Mouse (Mus musculus) cerebellum, adult 9-10 months (tissue): ENCODE data around the gene Fhad1.

Experiments used
- DNase-seq: peaks from one replicate; pipeline ENCODE4 v3.0.0; 2022

The Fhad1 gene

DNA sequence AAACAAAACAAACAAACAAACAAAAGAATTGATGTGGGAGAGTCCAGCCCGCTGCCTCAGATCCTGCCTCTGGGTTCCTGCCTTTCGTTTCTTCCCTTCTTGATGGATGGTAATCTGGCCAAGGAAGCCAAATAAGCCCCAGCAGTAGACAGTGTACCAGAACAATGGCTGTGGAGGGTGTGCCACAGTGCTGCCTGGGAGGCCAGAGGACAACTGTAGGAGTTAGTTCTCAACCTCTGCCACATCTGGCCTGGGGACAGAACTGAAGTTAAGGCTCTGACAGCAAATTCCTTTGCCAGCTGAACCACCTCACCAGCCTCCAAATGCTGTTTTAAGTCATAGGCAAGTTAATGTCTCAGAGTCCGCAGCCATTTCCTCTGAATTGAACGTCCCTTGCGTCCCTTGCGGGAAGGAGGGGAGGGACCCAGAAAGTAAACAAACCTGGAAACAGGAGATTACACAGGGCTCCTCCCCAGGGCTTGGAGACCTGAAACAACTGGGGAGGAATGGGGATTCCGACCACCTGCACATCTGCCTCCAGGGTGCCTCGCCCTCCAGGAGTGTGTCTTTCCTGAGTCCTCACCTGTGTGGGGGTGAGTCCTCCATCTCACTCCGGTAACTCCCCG lies 133.5 kb downstream of the Fhad1 start:
- DNase-seq: no peak

DNA sequence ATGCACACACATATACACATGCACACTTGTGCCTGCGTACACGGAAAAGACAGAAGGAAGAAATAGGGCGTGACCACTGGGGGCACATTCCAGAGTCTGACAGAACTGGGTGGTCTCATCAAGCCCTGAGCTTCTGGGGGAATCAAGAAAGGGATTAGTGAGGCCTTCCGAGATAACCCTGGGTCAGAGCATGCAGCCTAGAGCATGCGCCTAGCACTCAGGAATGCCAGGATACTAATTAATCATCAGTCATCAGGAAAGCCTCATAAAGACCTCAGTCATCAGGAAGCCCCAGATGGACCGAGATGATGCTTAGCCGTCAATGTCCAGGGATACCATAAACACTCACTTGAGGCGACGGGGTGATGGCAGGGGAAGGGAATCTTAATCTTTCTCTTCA lies 135.0 kb downstream of the Fhad1 start:
- no peak for DNase-seq

DNA sequence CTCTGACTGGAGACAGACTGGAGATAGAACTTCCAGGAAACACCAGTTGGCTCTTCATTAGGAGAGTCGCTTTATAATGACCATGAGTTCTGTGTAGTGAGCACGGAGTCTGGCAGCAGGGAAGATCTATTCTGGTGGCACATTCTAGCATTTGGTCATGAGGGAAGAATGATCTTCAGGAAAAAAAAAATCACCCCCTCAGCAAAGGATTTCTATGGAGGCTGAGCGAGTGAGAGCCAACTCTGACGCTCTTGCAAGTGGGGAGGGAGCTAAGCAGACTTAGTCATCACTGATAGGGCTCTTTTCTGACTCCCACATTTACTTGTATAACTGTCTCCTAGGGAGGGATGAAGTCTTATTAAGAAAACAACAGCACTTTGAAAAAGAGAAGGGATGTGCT lies 135.8 kb downstream of the Fhad1 start:
- no peak for DNase-seq

DNA sequence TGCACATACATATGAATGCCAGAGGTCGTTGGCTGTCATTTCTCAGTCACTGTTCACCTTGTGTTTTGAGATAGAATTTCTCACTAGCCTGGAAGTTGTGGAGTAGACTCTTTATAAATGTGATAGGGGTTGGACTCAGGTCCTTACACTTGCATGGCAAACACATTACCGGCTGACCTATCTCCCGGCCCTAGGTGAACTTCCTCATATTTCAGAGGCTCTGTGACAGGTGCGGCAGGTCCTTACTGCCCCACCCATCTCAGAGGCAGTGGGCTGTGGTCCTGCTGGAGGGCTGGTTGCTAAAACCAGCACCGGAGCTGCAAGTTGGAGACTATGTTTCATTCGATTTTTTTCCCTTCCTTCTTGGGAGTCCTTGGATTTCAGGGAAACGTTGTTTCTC lies 136.3 kb downstream of the Fhad1 start:
- DNase-seq: no peak

DNA sequence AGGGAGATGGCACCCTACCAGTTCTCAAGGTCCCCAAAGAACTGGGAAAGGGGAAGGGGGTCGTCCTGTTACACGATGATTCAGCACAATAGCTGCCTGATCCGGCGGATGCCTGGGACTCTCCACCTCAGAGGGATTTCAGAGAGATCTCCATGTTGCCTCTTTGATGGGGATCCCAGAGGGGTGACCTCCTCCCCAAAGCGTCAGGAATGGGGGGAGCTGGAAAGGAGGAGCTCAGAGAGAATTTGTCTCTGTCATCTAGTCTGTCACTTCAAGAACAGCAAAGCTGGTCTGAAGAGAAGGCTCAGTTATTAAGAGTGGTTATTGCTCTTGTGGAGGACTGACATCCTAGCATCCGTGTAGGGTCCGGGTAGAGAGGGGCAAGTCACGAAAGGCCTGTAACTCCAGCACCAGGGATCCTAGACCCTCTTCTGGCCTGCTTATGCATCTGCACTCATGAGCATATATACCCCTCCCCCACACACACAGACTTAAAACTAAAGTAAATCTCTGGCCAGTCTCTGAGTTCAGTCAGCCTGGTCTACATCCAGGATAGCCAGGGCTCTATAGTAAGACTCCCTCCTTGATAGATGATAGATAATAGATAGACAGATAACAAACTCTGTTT lies 139.3 kb downstream of the Fhad1 start:
- no peak for DNase-seq

DNA sequence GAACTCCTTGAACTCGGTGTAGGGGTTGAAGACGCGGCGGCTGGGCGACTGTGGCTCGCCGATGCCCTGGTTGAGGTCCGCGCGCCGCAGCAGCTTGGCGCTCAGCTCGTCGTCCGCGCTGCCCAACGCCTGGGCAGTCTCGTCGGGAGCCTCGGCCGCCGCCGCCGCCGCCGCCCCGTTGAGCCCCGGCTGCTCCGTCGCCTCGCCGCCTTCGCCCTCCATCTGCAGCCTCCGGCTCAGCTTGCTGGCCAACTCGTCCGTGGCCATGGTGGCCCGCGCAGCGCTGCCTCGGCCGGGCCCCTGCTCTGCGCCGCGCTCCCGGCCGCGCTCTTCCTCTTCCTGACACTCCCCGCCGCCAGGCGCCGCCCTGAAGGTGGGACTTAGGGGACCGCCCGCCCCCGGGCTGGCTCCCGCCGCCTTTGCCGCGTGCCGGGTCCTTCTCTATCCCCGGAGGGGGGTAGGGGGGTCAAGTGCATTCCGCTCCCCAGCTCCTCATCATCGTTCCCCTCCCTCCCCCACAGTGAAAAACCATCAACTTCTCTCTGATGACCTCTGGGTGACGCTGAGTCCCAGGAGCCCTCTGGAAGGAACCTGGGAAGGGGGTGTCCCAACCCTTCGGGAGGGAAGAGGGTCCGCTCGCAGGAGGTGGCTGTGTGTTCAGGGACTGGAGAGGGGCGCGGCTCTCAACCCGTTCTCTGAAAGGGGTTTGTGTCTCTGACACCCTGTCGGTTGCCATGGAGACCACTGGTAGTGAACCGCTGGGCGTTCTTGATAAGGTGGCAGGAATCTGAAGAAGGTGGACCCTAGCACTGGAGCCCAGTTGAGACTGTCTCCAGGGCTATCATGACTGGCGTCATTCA lies 140.1 kb downstream of the Fhad1 start, which contains the start of gene Efhd2:
Efhd2 (minus strand) TSS at position 320 of the 860 bp plus-strand sequence.
- peak; percentile 74 for DNase-seq

DNA sequence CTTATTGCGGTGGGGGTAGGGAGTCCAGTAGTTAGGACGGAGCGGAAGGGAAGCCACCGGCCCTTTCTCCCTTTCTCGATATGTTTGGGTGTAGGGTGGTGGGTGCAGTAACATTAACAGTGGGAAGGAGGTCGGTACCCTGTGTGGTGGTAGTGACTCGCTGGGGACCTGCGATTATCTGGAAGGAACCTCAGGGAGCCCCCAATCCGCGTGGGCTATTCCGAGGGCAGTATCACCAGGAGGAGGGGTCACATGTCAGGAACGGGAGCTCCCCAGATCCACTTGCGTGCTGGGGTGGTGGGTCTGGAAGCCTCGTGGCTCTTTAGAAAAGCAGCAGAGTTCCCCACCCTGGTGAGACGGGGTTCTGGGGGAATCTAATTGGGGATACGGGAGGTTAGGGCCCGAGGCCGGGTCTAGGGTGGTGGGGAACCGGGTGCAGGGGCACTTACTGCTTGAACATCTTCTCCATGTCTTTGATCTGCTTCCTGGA lies 140.7 kb downstream of the Fhad1 start:
- no peak for DNase-seq

DNA sequence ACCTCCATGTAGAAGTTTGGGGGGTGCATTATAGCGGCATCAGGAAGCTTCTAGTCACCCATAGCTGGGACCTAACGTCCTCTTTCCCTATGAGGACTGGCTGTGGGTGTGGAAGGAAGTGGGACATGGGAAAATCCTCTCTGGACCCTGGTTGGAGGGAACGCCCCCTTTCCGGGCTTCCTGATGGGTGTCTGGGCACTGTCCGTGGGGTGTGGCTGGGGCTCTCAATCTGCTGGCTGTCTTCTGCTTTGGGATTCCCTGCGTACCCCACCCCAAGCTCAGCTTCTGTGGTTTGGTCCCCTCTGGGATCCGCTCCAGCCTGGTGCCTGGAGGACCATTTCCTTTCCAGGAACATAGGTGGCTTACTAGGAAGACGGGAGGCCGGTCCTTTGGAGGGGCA lies 141.9 kb downstream of the Fhad1 start:
- DNase-seq: no peak

DNA sequence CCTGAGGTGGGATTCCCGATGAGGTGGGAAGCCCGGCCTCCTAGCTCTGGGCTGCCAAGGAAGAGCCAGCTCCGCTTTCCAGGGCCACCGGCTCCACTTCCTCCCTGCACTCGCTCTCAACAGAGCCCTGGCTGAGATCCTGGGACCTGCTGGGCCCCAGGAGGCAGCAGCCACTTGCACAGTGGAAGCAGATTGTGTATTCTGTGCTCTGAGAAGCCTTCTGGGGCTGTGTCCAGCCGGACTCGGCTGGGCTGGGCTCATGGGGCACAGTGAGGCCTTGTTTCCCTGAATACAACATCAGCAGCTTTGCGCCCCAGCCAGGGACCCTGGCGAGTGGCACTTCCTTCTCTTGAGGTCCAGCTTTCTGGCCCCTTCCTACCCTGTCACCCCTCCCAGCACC lies 143.0 kb downstream of the Fhad1 start:
- DNase-seq: peak; percentile 76

DNA sequence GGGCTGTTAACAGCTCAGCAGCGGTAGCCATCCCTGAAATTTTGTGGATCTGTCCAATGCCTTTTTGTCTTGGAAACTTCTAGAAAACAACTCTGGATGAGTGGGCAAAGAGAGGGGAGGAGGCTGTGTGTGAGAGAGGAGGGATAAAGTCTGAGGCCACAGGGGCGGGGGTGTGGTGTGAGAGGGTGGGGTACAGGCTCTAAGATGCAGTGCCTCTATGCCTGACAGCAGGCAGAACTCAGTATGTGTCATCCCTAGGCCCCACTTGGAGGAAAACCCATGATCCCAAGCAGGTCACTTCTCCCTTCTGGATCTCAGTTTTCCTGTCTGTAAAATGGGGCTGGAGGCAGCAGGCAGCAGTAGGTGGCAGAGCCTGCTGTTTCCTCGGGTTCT lies 143.6 kb downstream of the Fhad1 start:
- no peak for DNase-seq

DNA sequence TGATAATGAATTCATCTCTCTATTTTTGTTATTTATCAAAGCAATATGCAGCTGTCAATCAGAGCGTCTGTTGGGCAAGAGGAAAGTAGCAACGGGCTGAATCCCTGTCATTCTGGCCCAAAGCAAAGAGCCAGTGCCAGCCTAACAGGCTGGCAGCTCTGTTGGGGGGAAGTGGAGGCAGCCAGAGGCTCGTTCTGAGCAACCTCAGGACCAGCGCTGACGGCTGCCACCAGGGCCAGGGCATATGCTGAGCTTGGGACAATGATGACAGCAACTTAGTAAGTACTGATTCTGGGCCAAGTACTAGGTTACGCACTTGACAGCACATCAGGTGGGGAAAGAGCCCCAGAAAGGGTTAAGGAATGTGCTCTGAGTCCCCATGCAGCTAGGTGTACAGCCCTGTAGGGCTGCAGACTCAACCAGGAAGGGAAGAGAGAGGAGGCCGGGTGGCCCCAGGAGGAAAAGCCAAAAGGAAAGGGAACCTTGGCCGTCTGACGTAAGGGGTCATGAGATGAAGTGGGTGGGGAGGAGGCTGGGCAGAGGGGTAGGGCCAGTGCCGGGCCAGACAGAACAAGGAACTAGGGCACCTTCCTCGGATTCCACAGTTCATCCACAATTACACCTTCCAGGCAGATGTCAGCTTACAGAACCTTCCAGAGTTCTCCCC lies 144.1 kb downstream of the Fhad1 start:
- peak; percentile 70 for DNase-seq

DNA sequence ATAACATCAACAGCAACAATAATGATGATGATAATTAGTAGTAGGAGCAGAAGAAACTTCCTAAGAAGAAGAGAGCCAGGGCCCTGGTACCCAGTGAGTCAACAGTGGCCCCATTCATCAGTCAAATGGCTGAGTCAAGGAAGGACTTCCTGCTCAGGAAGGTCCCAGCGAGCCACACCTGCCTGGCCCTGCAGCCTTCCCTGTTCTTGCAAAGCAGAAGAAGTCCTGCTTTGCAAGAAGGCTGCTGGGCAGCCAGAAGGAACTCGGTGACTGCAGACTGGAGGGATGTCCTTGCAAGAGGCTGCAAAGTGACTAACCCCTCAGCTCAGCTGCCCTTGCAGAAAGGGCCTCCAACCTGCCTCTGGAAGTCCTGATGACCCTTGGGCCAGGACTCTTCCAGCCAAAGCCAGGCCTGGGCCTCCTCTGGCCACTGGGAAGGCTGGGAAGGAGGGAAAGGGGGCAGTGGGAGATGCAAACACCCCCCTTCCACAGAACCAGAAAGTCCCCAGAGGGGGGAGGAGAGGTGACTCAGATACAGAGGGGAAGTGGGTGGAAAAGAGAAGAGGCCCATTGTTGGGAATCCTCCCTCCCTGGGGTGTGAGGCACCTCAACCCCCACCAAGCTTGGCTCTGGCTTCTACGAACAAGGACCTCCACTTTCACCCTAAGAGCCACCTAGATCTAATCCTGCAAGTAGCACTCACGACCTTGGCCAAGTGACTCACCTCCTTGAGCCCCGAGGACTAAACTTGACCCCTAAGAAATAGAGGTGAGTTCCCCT lies 145.3 kb downstream of the Fhad1 start:
- no peak for DNase-seq

DNA sequence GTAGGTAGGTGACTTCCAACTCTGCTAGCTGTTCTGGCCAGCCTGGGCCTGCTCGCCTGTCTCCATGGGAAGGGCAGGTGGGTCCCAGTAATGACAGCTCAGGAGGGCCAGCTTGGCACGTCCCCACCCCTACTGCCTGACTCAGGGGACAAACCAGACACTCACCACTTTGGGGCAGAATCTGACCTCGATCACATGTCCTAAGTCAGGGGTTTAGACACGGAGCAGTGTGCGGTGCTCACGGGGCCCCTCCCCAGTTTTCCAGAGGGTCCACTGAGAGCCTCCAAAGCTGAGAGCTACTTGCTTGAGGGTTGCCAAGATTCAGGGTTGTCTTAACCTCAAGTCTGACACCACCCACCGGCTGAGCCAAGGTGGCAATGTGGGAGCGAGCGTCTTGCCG lies 146.8 kb downstream of the Fhad1 start:
- DNase-seq: no peak

DNA sequence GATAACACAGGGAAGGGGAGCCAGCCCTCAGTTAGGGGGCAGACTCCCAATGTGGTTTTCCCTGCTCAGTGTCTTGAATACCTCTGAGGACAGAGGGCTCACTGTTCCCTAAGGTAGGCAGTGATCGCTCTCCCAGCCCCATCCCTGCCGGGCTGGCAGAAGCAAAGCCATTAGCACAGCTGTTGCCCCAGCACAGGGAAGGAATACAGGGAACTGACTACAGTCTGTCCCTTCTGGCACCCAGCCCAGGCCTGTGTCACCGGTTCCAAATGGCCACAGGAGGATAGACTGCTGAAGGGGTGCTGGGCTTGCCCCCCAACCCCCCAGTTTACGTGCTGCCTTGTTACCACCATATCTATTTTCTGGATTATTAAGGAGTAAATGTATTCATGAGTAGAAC lies 147.4 kb downstream of the Fhad1 start:
- no peak for DNase-seq

DNA sequence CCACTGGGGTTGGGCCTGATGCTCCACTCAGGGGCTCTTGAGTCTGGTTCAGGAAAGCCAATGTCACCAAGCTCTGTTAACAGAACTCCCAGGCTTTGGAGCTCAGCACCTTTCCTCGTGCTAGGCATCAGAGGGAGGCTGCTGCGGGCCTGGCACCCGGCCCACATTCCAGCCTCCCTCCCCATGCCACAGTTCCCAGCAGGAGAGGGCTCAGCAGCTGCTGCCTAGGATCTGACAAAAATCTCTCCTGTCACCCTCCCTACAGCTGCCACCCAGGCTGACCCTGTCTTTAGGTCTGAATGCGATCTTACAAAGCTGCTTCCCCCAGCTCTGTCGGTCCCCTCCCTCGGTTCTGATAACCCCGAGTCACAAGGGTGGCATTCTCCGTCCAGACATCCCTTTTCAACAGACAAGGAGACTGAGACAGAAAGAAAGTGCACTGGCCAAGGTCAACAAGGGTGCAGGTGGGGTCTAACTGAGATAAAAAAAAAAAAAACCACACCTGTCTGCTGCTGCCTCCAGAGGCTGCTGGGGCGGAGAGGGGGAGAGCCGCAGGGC lies 147.9 kb downstream of the Fhad1 start:
- DNase-seq: no peak

DNA sequence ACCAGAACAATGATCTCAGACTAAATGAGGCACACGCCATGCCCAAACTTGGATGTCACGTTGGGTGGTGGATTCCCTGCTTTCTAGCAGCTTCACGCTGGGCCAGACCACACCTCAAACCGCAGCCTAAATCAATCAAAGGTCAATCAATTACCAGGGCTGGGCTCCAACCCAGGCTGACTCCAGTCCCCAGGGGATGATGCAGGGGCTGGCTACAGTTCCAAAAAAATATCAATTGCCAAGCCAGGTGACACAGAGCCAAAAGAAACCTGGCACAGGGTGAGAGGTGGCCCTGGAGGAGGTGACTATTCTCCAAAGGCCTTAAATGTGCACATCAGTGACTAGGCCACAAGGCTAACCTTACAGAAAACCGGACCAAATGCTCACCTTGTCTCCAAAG lies 149.3 kb downstream of the Fhad1 start:
- no peak for DNase-seq

DNA sequence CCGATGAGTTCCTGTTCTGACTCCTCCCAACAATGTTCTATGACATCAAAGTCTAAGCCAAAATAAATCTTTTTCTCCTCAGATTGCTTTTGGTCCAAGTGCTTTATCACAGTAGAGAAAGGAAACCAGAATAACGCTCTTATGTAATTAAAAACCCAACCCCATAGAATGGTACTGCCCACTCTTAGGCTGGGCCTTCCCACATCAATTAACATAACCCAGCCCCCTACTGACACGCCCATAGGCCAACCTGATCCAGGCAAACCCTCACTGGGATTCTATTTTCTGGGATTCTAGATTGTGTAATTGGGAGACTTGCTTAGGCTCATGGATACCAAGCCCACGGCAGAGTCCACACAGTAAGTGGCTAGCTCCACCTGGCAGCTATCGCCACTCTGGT lies 149.9 kb downstream of the Fhad1 start:
- DNase-seq: no peak

DNA sequence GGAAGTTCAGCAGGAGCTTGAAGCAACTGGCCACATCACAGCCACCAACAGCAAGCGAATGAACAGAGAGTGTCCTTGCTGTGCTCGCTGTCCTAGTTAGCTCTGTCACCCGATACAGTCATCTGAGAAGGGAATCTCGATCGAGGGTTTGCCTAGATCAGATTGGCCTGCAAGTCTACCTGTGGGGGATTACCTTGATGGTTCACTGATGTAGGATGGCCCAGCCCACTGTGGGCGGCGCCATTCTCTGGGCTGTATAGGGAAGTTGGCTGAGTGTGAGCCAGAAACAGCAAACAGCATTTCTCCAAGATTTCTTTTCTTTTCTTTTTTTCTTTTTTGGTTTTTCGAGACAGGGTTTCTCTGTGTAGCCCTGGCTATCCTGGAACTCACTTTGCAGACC lies 150.4 kb downstream of the Fhad1 start:
- no peak for DNase-seq

DNA sequence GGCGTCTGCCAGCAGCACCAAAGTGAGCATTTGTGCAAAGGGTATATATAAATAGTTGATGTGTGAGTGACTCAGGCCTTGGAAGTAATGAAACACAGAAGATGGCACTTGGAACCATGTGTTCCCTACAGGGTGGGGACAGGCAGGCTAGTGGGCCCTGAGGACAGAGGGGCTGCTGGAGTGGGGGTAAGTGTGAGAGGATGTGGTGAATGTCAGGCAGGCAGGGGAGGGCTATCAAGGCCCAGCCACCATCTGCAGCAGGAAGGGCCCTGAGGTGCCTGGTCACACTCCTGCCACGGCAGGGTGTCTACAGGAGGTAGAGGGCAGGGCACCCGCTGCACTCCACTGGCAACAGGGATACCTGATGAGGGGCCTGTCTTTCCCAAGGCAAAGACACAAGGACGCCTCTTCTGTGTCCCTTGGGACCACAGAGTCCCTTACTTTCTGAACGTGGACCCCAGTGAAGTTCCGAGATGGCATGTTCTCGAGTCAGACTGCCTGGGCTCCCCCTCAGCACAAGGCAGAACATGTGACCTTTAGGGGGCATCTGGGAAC lies 151.1 kb downstream of the Fhad1 start:
- DNase-seq: no peak

DNA sequence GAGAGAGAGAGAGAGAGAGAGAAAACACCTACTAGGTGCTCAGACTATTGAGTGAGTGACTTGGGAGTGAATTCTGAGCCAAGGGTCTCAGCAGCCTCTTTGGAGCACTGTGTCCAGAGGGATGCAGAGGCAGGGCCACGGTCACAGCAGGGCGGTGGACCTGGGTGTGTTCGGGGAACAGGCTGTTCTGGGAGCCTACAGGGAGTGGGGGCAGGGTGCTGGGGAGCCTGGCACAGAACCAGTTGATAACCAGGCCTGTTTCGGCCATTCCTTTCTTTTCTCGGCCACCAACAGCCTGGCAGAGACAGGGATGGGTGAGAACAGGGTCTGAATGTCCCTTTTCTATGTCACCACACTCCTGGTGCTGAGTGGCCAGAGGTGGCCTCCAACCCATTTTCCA lies 152.0 kb downstream of the Fhad1 start:
- DNase-seq: no peak

DNA sequence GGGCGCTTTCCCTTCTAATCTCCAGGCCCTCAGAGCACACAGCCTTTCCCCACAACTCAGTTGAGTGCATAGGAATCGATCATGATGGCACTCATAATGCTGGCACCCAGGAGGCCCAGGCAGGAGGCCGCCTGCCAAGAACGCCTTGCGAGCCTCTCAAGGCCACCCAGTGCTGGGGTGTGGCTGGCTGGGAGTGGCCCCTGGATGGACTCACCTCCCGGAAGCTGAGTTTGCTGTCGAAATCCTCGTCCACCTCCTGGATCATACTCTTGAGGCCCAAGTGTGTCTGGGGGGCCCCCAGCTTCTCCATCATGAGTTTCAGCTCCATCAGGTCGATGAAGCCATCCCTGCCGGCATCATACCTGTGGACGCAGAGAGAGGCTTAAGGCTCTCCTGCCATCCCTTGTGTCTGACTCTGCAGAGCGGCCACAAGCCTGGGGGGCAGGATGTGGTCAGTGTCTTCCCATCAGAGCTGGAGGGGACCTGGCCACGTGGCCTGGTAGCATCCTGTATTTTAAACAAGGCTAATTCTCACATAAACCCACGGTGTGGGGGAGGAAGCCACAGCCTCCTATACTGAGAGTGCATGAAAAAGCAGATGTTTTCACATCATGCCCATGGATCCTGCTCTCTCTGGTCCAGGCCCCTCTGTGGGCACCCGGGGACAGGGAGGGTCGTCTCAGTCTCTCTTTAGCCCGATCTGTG lies 153.1 kb downstream of the Fhad1 start:
- DNase-seq: no peak
